Mouse (Mus musculus): Measurements from ENCODE around the gene Fanca. TPM values are rescaled to one million over a fixed set of nuclear protein-coding genes. Genes with fewer than 3 reads are reported as not detected.

The Fanca gene
- not detected for total RNA-seq (2021)
- long read RNA-seq, experiment 1, result 0 reads
- long read RNA-seq, experiment 2, result 0 reads

DNA sequence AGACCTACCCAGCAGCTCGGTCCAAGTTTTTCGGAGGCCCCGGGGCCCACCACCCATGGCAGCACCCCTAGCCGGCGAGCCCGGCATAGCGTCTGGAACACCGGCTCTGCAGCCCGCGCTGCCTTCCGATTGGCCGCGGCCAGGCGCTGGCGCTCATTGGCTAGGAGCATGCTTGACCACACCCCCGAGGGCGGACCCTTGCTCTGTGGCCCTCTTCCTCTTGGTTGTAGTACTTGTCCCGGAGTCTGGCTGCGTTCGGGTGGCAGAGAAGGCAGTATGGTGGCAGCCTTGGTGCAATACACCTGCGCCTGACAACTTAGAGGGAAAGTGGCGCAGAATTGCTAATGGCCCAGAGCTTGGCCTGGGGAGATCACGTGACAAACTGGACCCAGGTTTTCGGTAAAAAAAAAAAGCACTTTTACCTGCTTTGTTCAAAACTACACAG is at the start of gene Fanca:
Gene Fanca, minus strand, starts transcription at position 110 of the 445 bp plus-strand sequence.
- DNase-seq (ENCODE audit: low spot score), result peak; percentile 92

DNA sequence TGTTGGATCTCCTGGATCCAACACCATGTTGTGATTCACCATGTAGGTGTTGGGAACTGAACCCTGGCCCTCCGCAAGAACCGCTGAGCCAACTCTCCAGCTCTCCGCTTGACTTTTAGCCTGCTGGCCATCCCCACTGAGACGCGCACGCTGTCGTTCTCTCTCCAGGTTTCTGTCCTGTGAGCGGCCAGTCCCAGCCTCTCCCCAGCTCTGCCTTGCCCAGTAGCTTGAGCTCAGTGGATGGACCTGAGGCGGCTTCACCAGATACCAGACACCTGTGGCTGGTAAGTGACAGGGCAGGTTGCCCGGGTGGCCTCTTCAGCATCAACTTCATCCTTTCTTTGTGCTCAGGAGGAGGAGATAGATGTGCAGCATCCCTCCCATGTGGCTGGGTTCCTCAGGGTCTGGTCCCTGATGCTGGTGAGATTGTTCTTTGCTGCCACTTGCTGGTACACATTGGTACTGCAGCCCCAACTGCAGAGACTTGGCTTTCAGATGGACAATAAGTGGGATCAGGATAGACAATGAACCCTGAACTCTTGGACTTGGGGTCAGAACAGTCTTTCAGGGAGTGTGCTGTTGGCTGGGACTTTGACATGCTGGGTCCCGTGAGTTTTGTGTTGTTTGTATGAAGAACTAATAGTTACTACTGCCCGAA is 42.8 kb upstream of the Fanca start:
- DNase-seq (ENCODE audit: low spot score), result peak; percentile 68

DNA sequence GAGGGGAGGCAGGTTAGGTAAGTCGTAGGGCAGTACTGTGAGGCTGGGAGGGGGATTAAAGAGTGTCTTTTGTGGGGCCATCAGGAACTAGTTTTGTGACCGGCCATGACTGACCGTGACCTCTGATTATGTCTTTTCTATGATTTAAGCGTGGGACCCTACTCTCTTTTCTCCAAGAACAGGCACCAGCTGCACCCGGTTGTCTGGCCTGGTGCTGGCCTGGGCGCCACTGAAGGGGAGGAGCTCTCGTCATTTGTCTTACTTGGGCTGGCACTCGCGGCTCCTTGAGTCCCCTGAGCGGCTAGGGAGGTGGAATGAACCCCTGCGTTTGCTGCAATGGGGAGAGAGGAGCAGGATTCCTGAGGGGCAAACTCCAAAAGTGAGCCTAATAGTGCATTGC is 34.8 kb upstream of the Fanca start:
- no peak for DNase-seq (ENCODE audit: low spot score)

DNA sequence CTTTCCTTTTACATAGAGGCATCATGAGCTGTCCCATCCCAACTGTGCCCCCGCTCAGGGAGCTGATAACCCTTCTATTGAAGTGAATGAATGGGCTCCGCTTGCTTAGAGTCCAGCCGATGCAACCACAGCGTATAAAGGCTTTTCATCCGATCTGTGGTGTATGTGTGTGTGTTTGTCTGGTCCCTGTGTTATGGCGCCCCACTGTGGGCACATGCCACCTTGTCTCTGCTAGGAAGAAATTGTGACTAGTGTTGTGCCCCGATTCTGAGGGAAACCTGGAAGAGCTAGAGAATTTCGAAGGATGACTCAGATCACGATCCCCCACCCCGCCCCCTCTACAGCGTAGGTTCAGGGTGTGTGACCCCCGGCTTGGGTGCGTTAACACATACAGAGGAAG is 34.4 kb upstream of the Fanca start:
- DNase-seq (ENCODE audit: low spot score), result no peak

DNA sequence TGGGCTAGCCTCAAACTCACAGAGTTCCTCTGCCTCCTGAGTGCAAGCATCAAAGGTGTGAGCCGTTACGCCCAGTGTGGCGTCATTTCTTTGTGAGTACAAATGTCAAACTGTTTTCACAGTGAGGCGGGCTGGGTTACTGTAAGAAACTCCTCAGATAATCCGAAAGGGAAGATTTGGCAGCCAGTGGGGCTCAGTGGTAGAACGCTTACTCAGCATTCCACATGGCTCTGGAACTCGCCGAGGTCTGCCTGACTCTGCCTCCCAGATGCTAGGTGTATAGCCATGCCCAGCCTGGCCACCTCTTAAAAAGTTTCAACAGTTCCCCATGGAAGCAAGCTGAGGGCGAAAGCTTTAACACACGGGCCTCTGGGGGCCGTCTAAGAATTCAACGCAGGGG is 33.7 kb upstream of the Fanca start:
- DNase-seq (ENCODE audit: low spot score), result no peak

DNA sequence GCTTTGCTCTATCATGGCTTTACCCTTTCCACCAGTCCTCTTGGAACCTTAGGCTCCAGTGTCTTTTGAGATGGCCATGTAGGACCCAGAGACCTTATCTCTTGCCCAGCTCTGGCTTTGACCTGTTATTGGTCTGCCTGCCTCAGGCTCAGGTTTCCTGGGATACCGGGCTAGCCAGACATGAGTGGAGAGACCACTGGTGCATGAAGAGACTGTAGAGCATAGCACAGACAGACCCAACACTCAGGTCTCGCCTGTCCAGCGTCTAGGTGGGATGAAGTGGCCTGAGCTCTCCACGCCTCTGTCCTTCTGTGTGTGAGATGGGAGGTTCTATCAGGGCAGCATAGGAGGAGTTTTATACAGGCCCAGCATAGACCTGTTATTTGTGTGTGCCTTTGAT is 30.7 kb upstream of the Fanca start:
- no peak for DNase-seq (ENCODE audit: low spot score)

DNA sequence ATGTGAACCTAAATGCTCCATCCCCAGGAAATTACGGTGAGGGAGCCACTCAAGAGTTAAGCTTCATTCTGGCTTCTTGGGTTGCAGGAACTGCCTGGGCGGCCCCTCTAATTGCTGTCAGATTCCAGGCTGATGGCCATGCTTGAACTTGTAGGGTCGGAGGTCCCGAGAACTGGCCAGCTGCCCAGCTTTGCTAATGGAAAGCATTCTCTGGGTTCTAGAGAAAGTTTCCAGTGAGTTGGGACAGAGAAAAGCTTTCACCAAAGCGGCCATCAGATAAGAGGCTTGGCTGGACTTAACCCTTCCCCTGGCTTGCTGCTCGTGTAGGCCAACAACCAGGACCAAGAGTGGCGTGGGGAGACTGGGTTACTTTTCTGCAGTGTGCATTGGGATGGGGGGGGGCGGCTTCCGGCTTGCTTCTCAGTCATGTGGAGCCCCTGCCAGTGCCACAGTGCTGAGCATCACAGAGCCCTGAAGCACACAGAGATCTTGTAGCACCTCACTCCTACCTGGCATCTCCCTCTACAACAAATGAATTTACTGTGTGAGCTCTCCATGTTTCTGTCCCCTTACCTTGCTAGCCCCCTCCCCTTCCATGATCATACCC is 30.0 kb upstream of the Fanca start:
- DNase-seq (ENCODE audit: low spot score), result no peak

DNA sequence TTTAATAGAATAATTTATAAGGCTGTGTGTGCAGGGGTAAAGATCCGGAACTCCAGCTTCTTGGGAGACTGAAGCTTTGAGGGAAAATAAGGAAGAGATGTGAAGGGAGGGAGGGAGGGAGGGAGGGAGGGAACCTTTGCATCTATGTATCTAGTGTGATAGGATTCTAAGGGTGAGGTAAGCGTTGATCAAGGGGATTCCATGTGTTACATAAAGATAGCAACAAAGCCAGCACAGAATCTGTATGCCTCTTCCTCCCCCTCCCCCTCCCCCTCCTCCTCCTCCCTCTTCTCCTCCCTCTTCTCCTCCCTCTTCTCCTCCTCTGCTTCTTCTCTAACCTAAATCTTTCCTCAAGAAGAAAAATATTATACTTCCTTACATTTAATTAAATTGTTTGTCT is 28.9 kb upstream of the Fanca start:
- DNase-seq (ENCODE audit: low spot score), result no peak

DNA sequence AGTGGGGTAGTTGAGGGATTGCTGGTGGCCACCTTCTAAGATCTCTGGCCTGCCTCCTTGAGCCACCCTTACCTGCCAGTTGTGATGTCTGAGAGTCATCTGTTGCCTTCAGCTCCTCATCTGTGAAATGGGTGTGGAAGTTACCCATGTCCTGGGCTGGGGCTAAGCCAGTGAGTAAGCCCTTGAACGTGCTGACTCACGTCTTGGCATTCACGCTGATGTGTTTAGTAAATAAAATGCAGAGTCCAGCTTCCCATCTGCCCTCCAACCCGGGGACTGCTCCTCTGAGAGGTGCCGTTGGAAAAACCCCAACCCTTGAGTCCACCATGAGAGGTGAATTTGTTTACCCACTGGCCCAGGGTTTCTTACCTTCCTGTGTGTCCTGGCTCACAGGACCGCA is 27.5 kb upstream of the Fanca start:
- no peak for DNase-seq (ENCODE audit: low spot score)

DNA sequence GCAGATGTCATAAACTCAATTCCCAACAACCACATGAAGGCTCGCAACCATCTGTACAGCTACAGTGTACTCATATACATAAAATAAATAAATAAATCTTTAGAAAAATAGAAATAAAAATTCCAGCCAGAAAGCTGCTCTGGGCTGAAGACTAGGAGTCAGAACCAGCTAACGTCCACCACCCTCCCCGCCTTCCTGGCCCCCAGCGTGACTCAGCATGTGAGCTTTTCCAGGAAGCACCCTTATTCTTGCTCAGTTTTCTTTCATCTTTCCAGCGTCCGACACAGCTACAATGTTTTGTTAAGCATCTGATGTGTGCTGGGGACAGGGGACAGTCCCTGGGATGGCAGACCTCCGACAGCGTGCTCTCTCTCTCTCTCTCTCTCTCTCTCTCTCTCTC is 26.8 kb upstream of the Fanca start:
- DNase-seq (ENCODE audit: low spot score), result no peak

DNA sequence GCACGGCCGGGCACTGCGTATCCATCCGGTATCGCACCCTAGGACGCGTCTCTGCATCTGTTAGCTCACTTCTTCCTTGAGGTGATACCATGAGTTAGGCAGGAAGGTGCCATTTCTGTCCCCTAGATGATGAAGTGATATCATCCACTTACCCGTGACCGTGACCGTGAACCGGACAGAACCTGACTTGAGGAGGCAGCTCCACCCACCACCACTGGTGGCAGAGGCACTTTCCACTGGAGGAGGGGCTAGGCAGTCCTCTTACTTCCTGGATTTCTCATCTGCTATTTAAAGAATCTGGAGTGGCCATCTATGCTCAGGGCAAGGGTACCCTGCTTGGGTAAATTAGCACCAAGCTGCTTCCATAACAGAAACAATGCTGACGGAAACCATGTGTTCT is 25.0 kb upstream of the Fanca start:
- no peak for DNase-seq (ENCODE audit: low spot score)

DNA sequence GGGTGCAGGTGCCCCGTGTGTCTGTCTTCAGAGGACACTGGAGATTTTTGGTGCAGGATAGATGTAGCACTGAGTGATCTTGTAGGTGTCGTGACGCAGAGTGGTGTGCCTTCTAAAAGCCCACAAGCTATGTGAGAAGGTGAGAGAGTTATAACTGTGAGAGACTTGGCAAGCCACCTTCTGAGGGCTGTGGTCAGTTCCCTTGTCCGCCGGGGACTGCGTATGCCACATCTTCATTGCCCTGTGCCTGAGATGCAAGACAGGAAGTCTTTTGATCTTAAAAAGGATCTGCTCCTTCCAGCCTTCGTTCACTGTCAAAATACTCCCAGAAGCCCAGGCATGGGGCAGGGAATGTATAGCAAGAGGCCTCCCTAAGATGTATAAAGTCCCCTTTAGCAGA is 24.5 kb upstream of the Fanca start:
- DNase-seq (ENCODE audit: low spot score), result no peak

DNA sequence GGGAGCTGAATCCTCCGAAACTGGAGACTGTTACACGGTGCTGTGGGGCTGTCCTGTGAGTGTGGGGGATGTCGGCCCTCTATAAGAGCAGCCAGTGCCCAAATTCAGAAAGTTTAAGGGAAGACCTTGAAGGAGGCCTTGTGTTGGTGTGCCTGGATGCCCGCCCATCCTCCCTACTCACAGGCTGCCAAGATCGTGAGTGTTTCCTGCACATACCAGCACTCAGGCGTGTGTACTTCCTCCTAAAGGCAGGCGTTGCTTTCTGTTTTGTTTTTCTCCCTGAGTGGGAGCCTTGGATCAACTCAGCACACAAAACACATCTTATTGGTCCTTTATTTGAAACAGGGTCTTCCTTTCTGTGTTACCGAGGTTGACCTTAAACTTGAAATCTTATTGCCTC is 23.9 kb upstream of the Fanca start:
- DNase-seq (ENCODE audit: low spot score), result no peak

DNA sequence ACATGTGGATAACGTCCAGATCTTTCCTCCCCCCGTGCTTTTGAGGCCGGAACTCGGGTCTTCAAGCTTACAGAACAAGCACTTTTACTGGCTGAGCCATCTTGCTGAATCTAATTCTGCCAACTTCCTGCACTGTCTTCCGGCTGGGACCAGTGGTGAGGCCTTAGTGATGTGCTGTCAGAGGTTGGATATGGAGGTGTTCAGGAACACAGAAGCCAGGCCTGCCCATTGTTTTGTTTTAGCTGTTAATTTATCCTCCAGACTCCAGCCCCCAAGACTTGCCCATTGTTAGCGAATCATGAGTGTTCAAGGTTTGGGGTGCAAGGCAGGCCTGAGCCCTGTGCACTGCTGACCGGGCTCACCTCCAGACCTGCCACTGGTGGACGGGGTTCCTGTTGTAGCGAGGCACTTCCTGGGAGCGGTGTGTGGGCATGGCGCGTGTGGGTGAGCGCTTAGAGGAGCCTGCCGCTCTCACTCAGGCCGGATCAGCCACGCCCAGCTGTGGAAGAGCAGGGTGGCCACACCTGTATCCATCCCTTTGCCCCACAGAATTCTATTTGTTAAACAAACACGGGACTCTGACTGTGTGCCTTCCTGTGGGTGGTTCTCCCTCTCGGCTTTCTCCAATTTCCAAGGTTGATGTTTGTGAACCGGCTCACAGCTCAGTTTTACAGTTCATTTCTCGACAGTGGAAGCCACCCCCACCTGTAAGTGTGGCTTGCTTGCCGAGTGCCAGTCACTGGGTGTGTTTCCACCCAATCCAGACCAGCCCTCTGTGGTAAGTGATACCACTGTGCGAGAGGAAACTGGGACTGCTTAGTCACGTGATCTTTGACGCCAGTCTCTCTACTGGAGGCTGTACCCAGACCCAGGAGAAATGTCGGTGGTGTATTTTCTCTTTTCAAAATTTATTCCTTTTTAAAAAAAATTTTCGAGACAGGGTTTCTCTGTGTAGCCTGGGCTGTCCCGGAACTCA is 23.0 kb upstream of the Fanca start:
- no peak for DNase-seq (ENCODE audit: low spot score)

DNA sequence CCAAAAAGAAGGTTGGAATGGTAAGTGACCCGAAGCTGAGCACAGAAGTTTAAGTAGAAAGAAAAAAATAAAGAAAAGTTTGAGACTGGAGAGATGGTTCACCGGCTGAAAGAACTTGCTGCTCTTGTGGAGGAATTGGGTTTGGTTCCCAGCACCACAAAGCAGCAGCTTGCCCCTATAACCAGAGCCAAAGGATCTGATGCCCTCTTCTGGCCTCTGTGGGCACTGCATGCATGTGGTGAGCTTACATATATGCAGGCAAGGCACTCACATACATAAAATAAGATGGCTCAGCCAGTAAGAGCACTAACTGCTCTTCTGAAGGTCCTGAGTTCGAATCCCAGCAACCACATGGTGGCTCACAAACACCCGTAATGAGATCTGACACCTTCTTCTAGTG is 21.7 kb upstream of the Fanca start:
- DNase-seq (ENCODE audit: low spot score), result no peak

DNA sequence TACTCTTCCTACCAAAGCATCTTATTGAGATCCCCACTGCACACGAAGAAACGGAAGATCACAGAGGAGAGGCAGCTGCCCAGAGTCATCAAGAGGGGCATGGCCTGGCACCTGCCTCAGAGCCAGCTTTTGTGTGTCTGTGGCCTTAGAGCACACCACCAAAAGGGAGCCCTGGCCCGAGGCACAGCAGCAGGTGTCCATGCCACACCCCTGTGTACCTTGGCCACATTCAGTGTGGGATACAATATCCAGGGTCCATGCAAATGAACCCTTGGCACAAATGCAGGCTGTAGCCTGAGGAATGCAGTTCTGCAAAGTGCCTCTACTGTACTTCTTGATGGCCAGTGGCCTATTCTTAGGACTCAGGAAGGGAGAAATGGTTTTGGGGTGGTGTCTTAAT is 19.1 kb upstream of the Fanca start:
- no peak for DNase-seq (ENCODE audit: low spot score)

DNA sequence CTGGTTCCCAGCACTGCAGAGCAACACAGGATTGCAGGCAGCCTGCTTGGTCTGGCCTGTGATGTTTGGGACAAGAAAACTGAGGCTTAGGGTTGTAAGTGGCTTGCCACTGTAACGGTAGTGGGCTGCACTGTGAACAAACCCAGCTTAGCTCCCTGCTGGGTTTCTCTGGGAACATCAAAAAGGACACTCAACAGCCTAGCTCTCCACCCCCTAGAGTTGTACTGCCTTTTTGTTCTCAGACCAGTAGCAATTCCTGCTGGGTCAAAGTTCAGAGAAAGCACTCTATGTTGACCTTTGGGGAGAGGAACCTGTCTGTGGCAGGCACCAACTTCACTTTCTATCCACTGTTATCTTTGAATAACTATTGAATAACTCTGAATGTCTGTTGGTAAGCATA is 16.1 kb upstream of the Fanca start:
- no peak for DNase-seq (ENCODE audit: low spot score)

DNA sequence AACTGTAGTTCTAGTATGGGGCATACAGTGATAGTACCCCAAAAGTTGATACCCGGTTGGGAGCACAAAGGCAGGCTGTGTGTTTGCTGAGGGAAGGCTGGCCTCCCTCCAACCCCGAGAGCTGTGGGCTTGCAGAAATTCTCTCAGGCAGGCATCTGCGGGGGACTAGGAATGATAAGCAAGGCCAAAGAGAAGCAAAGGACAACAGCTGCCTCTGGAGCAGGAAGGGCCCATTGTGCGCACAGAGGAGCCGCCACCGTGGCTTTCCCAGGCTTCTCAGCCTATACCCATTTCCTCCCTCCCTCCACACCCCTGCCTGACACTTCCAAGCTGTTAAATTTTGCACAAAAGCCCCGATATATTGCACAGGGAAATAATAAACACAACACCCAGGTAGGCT is 15.5 kb upstream of the Fanca start:
- DNase-seq (ENCODE audit: low spot score), result no peak

DNA sequence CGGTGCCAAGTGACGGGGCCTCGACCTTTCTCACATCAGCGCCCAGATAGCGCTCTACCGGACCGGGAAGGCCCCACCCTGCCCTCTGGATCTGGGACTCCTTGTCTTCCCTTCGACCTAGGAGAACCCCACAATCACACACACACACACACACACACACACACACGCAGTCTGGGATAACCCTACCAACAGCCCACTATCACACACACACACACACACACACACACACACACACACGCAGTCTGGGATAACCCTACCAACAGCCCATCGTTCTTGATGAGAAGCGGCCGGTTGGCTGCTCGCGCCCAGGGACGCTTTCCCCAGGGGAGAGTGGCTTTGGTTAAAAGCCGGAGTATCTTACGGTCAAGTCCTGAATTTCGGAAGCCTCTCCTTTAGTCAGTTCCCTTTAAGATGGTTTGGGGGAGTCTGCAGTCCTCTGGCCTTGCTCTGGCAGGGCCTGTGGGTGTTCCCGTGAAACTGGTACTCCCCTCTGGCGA is 14.8 kb upstream of the Fanca start:
- DNase-seq (ENCODE audit: low spot score), result no peak

DNA sequence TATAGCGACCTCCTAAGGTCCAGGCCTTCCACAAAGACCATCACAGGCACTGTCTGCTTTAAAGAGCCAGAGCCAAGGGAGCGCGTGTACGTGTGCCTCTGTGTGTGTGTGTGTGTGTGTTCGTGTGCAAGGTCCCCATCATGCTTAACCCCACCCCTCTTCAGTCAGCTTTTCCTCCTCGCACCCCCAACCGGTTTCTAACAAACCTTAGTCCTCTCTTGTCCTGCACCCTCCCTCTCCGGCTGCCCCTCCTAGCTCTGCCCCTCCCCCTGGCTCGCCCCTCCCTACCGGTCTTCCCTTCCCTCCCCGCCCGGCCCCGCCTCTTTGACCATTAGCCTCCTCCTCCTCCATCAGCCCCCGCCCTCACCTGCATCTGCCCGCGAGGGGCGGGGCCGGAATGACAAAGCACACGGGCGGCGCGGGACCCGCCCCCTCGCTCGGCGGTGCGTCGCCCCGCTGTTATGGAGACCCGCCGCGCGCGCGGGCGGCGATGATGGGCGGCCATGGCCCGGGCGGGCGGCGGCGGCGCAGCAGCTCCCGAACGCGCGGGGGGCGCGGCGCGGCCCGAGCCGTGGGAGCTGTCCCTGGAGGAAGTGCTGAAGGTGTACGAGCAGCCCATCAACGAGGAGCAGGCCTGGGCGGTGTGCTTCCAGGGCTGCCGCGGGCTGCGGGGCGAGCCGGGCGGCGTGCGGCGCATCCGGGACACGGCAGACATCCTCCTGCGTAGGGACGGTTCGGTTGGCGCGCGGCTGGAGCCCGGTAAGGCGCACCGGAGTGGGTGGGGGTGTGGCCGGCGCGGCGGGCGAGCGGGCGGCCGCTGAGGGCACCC is 14.1 kb upstream of the Fanca start, which contains the start of gene Spire2:
Gene Spire2, plus strand, starts transcription at position 452 of the 829 bp plus-strand sequence.
- peak; percentile 56 for DNase-seq (ENCODE audit: low spot score)

DNA sequence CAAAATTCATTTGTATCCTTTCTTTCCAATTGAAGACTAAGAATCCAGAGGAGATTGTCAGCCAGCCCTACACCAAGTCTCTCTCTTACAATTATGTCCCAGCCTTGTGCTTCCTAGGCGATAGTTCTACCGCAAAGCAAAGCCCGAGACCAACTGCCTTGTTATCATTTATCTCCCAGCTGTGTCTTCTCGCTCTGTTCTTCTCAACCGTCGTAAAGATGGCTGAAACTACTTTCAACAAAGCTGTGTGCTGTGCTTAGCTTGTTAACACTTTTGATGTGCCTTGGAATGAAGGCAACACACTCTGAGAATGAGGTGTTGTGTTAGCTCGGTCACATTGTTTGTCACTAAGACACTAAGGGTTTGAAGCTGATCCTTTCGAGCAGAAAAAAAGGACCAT is 13.4 kb upstream of the Fanca start:
- DNase-seq (ENCODE audit: low spot score), result no peak
